Mouse (Mus musculus) heart, adult 18-20 months (tissue): ENCODE results near the gene Copb2. TPM values are rescaled to one million over a fixed set of nuclear protein-coding genes. Genes with fewer than 3 reads are reported as not detected.

Source experiments
- total RNA-seq, 2 experiments: library from RNA; stranded (reverse); gene quantifications; 2 replicates each; pipeline ENCODE4 v1.2.3; 2021

Gene Copb2
- total RNA-seq, 2 experiments from 2014 or later, result 104 to 110 TPM

Other genes starting within 250 kb of the Copb2 start
- gene Rbp1, start 140.8 kb upstream of the Copb2 start, total RNA-seq, result 1 to 10 TPM; 6.7 to 7.7 TPM
- not detected for gene Rbp2, start 77.6 kb upstream of the Copb2 start, total RNA-seq
- gene Mrps22, start 37.9 kb downstream of the Copb2 start, total RNA-seq, result 10 to 100 TPM; 33.3 to 34.4 TPM